Mouse (Mus musculus): ENCODE data around the gene Smyd4.
"Not testable (repeated sequence)": the region's sequence is repeated elsewhere in the genome, so short reads cannot be mapped to it uniquely, and the experiment has no call there.

Gene Smyd4

GRCm38 (mm10) chr11:75344716-75345115, 3.5 kb upstream of the Smyd4 start:
- DNase-seq (ENCODE audit: low read depth, low spot score), result no peak

GRCm38 (mm10) chr11:75346556-75347187, 1.6 kb upstream of the Smyd4 start:
- no peak for DNase-seq (ENCODE audit: low read depth, low spot score)

DNA sequence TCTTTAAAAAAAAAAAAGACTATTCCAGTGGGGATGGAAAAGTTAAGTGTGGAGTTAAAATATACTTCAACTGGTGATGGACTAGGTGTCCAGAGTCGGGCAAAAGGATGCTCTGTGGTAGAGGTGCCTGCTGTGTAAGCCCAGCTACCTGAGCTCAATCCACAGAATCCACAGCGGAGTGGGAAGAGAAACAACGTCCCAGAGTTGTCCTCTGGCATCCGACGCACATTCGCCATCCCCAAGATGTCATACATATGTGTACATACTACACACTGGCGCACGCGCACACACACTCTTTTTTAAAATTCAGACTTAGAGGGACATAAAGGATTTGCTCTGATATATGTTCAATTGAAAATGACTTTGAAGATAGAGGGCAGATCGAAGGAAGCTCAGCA, 1.0 kb upstream of the Smyd4 start:
- no peak for DNase-seq (ENCODE audit: low read depth, low spot score)

DNA sequence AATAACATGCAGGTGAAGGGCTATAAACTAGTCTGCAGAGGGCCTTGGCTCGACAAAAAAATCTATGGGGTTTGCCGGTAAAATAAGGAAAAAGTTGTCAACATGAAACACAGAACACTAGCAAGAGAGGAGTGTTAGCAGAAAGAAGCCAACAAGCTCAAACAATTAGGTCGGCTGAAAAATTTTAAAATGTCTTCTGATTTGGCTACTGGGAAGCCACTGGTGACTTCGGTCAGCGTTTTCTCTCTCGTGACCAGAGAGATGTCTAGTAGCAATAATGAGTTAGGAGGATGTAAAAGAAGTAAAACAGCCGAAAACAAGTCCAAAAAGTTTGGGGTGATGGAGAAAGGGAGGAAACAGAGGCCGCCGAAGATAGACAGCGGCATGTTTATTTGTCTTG, 637 bp upstream of the Smyd4 start:
- no peak for DNase-seq (ENCODE audit: low read depth, low spot score)

GRCm38 (mm10) chr11:75348890-75349261, 643 bp downstream of the Smyd4 start:
- no peak for DNase-seq (ENCODE audit: low read depth, low spot score)

- no peak for DNase-seq (ENCODE audit: low read depth, low spot score)
Observed at GRCm38 (mm10) chr11:75351225-75351624, 3.0 kb downstream of the Smyd4 start.

GRCm38 (mm10) chr11:75355475-75355874, 7.2 kb downstream of the Smyd4 start:
- no peak for DNase-seq (ENCODE audit: low read depth, low spot score)

- no peak for DNase-seq (ENCODE audit: low read depth, low spot score)
Observed at GRCm38 (mm10) chr11:75377125-75377524, 28.9 kb downstream of the Smyd4 start.

DNA sequence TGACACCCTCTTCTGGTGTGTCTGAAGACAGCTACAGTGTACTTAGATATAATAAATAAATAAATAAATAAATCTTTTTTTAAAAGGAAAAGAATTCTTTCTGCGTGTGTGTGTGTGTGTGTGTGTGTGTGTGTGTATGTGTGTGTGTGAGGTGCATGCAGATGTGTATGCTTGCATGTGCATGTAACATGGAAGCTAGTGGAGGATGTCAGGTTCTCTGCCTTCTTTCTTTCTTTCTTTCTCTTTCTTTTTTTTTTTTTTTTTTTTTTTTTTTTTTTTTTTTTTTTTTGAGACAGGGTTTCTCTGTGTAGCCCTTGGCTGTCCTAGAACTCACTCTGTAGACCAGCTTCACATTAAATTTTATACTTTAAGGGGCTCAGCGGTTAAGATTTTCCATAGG, 30.6 kb downstream of the Smyd4 start:
- not testable (repeated sequence) for DNase-seq (ENCODE audit: low read depth, low spot score)

DNA sequence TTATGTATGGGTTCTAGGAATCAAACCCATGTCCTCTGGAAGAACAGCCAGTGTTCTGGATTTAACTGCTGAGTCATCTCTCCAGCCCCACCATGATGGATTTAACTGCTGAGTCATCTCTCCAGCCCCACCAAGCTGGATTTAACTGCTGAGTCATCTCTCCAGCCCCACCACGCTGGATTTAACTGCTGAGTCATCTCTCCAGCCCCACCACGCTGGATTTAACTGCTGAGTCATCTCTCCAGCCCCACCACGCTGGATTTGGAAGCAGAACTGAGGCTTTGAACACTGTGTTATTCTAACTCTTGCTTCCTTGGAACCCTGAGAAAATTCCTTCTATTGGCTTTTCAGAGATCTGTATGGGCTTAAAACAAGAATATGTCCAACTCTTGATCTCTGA, 35.3 kb downstream of the Smyd4 start:
- peak; percentile 41 for DNase-seq (ENCODE audit: low read depth, low spot score)

DNA sequence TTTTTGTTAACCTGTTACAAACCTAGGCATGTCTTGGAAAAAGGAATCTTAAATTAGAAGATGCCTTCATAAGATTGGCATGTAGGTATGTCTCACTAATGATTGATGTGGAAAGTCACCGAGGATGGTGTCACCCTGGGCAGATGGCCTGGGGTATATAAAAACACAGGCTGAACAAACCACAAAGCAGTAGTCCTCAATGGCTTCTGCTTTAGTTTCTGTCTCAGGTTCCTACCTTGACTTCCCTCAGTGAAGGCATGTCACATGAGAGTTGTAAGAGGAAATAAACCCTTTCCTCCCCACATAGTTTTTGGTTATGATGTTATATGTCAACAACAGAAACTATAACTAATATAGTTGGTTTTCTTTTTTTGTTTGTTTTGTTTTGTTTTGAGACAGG, 47.4 kb downstream of the Smyd4 start:
- DNase-seq (ENCODE audit: low read depth, low spot score), result no peak

DNA sequence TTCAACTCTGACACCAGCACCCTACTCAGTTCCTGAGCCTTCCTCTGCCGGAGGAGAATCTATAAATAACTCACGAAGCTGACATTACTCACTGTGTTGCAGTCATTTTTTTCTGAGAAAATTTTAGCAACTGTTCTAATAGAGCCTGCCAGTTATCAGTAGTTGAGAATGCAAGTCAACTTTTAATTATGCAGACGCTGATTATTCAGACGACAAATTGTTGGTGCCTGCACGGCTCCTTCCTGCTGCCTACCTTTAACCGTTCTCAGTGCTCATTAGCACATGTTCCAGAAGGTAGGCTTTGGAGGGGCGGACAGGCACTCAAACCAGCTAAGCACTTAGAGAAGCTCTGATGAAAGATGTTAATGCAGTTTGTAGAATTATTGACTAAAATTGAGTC, 49.2 kb downstream of the Smyd4 start:
- peak; percentile 61 for DNase-seq (ENCODE audit: low read depth, low spot score)

DNA sequence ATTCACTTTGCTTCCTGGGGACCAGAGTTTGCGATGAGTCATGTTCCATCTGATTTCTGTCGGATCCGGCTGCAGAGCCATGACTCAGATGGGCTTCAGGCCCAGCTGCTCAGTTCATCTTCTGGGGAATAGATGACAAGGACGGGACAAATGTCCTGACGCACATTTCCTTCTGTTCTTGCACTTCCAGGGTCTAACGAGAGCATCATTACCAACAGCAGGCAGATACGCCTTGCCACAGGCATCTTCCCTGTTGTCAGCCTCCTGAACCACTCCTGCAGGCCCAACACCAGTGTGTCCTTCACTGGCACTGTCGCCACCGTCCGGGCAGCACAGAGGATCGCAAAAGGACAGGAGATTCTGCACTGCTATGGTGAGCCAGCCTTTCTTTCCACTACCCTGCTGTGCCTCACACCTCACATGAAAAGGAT, 51.2 kb downstream of the Smyd4 start:
- peak; percentile 94 for DNase-seq (ENCODE audit: low read depth, low spot score)

- DNase-seq (ENCODE audit: low read depth, low spot score), result peak; percentile 82
Observed at GRCm38 (mm10) chr11:75400099-75400498, 51.9 kb downstream of the Smyd4 start.

- DNase-seq (ENCODE audit: low read depth, low spot score), result peak; percentile 91
Observed at GRCm38 (mm10) chr11:75402271-75402690, 54.0 kb downstream of the Smyd4 start.

- no peak for DNase-seq (ENCODE audit: low read depth, low spot score)
Observed at GRCm38 (mm10) chr11:75403301-75404052, 55.2 kb downstream of the Smyd4 start.

- DNase-seq (ENCODE audit: low read depth, low spot score), result peak; percentile 59
Observed at GRCm38 (mm10) chr11:75404801-75405200, 56.6 kb downstream of the Smyd4 start.

DNA sequence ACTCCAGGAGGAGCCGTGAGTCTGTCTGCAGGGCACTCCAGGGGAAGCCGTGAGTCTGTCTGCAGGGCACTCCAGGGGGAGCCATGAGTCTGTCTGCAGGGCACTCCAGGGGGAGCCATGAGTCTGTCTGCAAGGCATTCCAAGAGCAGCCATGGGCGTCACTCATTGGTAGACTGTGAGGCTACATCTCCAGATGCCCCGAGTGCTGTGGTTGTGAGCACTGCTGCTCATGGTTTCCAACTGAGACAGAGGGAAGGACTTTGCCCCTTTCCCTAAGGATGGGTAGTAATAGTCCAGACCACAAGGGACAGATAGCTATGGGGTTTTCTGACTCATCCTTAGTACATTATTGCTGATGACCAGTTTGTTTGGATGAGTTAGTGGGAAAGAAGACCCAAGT, 57.9 kb downstream of the Smyd4 start:
- no peak for DNase-seq (ENCODE audit: low read depth, low spot score)

DNA sequence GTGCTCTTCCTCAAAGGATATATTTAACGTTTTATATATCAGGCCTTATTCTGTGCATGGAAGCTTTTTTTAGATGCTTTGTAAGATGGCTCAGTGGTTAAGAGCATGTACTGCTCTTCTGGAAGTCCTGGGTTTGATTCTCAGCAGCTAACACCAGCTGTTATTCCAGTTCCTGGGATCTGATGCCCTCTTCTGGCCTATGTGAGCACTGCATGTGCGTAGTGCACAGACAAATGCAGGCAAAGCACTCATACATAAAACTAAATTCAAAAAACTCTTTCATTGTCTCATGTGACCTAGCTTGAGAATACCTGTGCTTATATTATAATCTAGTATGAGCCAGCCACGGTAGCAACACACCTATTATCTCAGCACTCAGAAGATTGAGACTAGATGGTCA, 58.6 kb downstream of the Smyd4 start:
- peak; percentile 34 for DNase-seq (ENCODE audit: low read depth, low spot score)

- DNase-seq (ENCODE audit: low read depth, low spot score), result peak; percentile 28
Observed at GRCm38 (mm10) chr11:75409679-75410575, 61.7 kb downstream of the Smyd4 start.

- no peak for DNase-seq (ENCODE audit: low read depth, low spot score)
Observed at GRCm38 (mm10) chr11:75410591-75410990, 62.4 kb downstream of the Smyd4 start.

GRCm38 (mm10) chr11:75415096-75415495, 66.9 kb downstream of the Smyd4 start:
- DNase-seq (ENCODE audit: low read depth, low spot score), result peak; percentile 59

Measured in brain, adult 2 months (tissue).